Mouse (Mus musculus): ENCODE data around the gene Agmo. TPM values are rescaled to one million over a fixed set of nuclear protein-coding genes. Genes with fewer than 3 reads are reported as not detected.

Gene Agmo
- polyA plus RNA-seq (2015; fragmentation: Nextera tagmentation; extraction: Ambion mirVana), result 0.40 and 0.54 TPM in 2 replicates

DNA sequence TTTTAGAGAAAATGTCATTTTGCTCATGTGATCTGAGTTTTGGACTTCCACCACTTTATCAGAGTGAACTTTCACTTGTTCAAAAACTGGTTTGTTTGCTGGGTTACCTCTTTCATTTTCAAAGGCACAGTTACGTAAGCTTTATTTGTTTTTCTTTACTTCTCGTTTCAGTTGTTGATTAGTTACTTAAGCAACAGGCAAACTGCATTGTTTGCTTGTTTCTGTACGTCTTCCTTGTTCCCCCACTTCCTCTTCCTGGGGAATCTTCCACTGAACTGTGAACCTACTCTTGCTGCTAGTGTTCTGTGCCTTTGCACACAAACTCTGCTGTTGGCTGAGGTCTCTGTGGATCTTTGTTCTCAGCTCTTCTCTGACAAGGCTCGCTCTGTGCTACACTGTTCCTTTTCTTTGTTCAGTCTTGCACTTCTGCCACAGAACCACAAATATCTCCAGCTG lies at the start of gene Agmo:
TSS of gene Agmo (plus strand) at position 76 of the 456 bp plus-strand sequence.
- DNase-seq (ENCODE audit: low spot score), result no peak

GRCm38 (mm10) chr12:37231119-37231518 lies 10.3 kb upstream of the Agmo start:
- no peak for DNase-seq (ENCODE audit: low spot score)

GRCm38 (mm10) chr12:37240975-37241565 lies 371 bp upstream of the Agmo start:
- no peak for DNase-seq (ENCODE audit: low spot score)

DNA sequence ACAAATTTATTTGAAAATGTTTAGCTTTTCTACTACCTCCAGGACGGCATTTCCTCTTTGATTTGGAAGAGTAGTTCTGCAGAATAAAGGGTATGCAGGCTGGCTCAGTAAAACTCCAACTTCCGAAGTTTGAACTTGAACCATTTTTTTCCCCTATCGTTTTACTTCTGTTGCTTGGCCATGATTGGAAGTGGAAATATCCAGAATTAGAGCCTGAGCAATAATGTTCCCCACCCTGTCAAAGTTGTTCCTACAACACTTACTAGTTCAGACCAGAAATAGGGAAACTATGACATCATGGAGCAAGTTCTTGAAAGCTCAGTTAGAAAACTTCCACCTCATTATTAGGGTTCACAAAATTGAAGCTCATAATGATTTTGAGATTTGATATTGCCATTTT lies 1.0 kb downstream of the Agmo start:
- DNase-seq (ENCODE audit: low spot score), result no peak

DNA sequence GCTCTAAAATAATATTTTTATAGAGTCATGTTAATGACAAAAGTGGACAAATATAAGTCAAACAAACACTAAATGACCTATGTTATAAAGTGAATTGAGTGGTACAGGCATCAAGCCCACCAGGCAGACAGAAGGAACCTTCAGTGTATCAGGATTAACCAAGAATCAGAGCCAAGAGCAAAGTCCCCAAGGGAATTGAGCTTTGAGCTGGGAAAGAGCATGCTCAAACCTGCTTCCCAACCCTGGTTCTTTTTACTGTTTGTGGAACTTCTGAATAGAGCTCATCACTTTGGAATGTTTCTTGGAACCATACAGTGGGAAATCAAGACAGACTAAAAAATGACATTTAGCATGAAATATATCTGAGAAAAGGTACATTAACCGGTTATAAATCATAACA lies 3.4 kb downstream of the Agmo start:
- no peak for DNase-seq (ENCODE audit: low spot score)

DNA sequence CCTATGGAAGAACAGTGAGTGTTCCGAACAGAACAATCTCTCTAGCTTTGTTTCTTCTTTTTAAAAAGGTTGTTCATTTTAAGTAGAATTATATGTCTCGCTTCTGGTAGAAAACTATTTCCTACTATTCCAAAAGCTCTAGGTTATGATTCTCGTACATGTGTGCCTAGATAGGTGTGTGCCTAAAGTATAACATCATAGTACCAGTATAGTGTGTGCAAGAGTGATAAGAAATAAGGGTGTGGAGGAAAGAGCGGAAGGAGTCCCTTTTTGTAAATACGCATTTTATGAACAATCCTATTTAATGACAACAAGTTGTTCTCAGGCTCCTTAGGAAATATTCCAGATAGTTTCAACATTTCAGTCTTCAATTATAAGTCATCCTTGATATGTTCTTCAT lies 10.2 kb downstream of the Agmo start:
- no peak for DNase-seq (ENCODE audit: low spot score)

DNA sequence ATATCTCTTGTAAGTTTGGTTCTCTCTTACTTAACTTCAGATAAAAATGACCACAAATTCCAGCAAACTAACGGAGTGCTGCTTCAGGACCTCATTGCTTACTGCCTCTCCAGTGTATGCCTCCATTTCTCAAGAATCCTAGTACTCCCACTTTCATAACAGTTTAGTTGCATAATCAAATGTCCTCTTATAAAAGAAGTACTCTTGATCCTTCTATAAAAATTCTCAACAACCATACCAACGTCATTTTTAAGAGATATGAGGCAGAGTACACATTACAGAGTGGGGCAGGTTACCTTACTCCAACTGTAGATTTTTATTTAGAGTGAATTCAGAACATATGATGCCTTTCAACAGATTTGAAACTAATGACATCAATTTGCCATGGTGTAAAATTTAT lies 15.7 kb downstream of the Agmo start:
- no peak for DNase-seq (ENCODE audit: low spot score)

DNA sequence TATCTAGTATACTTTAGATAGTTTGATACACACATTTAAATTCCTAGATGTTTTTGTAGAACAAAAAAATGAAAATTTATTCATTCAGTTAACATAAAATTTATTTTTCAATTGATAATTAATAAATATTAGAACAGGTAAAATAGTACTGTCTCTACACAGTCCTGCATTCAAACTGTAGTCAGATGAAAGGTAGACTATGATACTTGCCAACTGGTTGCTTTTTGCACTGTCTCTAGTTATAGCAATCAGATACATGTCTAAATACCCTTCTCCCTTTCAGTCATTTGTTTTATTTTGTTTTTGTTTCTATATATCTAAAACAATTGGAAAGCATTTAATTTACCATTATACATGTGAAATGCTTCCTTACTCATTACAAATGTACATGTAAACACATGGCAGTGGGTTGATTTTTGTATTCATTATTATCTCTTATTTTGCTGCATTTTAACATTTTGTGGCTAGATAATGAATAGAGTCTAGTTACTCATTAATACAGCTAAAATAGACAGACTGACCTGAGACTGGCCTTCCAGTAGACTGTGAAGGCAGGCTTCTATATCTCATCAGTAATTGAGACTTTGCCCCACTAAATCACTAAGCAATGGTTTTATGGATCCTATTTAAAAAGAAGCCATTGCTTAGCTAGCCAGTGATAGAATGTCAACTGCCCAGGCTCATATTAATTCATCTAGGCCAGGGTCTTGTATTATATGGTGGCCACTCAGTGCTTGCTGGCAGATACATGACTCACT lies 18.5 kb downstream of the Agmo start:
- DNase-seq (ENCODE audit: low spot score), result no peak

DNA sequence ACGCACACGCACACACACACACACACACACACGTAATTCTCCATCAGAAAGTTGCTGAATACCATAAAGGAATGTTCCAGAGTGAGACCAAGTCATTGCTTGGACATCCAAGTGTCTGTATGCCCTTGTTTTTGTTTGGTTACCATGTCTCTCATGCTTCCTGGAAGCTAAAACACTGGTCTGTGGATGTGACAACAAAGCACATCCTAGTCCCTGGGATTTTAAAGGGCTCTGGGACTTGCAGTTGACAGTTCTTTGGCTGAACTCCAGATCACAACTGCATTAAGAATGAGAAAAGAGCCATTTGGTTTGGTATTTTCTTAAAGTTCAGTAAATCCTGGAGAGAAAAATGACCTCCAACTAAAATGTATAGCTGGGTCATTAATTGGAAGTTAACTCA lies 22.2 kb downstream of the Agmo start:
- DNase-seq (ENCODE audit: low spot score), result no peak

GRCm38 (mm10) chr12:37268636-37269152 lies 27.3 kb downstream of the Agmo start:
- DNase-seq (ENCODE audit: low spot score), result no peak

DNA sequence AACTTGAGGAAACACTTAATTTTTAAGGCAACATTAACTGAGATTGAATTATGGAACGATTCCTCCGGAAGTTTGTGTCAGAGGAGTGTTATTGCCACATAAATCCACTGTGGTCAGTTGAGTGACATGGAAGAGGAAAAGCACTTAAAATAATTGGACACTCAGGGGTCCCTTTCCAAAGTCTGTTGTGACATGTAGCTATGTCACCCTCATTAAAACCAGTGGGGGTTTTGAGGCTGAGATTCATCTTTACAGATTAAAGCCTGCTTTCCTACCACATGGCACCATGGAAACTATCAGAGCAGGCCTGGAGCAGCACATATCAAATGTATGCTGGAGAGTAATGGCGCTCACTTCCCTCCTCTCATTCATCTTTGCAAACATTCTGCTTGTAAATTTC lies 31.2 kb downstream of the Agmo start:
- DNase-seq (ENCODE audit: low spot score), result no peak

DNA sequence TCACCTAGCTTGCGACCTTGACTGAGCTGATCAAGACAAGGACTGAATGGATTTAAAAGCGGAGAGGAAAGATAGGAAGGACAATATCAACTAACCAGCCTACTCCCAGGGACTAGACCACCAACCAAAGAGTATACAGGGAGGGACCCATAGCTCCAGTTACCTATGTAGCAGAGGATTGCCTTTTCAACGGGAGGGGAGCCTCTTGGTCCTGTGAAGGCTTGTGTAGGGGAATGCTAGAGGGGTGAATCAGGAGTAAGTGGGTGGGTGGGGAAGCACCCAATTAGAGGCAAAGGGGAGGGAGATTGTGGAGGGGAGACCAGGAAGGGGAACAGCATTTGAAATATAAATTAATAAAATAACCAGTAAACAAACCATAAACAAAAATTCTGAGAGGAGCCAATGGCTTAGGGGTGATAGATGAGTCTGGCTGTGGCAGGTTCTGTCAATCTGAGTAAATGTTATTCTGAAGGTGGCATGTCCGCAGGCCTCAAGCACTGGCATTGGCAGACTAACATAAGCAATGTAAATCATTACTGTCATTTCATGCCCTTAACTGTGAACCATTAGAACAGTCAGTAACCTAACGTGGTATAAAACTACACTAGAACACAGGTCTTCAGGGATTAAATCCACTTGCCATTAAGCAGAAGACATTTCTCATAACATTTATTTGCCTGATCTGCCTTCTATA lies 32.7 kb downstream of the Agmo start:
- DNase-seq (ENCODE audit: low spot score), result no peak

GRCm38 (mm10) chr12:37274658-37275019 lies 33.2 kb downstream of the Agmo start:
- DNase-seq (ENCODE audit: low spot score), result no peak

- no peak for DNase-seq (ENCODE audit: low spot score)
These were observed 65.6 kb downstream of the Agmo start for GRCm38 (mm10) chr12:37306956-37307466.

- DNase-seq (ENCODE audit: low spot score), result no peak
These were observed 69.3 kb downstream of the Agmo start for GRCm38 (mm10) chr12:37310786-37311185.

GRCm38 (mm10) chr12:37322860-37323259 lies 81.4 kb downstream of the Agmo start:
- no peak for DNase-seq (ENCODE audit: low spot score)

DNA sequence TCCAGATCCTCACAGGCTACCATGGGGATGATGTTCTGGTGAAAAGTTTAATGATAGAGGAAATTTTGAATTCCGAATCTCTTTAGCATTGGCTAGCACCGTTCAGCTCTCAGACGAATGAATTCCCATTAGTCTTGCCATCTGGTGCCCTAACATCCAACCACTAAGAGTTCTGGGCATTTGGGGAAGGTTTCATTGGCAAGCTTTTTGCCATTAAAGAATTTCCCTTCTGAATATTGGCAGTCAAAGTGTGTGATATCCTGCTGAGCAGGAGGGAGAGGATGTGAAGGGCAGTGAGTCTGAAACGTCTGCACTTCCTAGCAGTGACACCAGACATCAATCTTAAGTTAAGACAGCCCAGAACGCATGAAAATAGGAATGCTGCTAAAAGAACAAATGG lies 93.5 kb downstream of the Agmo start:
- no peak for DNase-seq (ENCODE audit: low spot score)

DNA sequence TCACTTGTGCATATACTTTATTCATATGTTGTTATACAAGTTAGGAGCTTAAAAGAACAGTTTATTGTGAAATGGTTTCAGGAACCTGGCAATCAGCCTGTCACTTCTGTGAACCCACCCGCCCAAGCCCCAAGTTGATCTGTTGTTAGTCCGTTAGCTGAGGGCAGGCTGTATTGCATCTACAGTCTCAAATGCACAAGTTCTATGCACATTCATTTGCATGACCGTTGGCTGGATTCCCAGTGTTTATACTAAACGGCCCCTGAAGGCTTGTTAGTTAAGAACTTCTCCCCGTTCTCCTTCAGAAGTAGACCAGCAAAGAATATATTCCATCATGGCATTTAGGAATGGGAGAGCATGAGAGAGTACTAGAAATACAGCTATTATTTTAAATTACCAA lies 102.8 kb downstream of the Agmo start:
- no peak for DNase-seq (ENCODE audit: low spot score)

DNA sequence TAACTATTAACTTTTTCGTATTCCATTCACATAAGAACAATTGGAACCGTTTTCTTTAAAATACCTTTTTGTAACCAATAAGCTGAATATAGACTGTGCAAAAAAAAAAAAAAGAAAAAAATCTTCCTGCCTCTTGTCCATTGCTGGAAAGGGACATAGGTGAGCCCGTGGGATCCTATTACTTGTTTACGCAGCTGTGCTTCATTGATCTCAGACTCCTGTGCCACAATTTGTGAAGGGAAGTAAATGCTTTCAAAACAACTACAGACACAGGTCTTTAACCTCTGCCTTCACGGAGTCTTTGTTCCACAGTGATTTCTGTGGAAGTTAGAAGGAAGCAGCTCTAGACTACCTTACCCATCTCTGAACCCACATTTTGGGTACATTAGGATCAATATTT lies 104.3 kb downstream of the Agmo start:
- no peak for DNase-seq (ENCODE audit: low spot score)

DNA sequence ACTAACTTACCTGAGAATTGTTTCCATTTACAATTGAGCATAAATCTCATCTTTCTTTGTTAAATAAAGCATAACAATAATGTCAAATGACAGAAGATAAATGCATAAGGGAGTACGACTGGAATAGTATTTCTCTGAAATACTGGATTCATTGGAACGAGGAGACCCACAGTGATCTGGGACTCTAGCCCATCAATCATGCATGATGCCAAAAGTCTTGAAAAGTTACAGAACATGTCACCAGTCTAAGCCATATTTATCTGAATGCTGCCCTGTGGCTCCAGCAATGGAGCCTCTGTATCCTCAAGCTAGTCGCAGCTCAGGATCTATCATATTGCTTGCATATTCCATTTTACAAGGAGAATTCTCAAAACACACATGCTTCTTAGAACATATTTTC lies 150.9 kb downstream of the Agmo start:
- no peak for DNase-seq (ENCODE audit: low spot score)

DNA sequence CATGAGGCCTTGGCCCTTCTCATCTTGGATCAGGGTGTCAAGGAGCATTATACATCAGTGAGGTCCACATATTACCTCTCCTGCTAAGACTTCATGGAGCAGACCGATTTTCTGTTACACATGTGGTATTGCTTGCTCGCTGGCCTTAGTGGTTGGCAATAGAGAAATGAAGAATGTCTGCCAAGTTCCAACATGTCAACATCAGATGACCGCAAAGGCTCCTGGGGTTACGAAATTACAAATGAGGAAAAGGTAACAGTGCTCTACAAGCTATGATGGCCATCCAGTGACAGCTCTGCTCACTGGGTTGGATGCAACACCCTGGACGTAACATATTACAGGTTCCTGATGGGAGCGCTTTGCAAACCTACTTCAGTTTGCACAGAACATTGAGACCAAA lies 161.1 kb downstream of the Agmo start:
- DNase-seq (ENCODE audit: low spot score), result no peak

DNA sequence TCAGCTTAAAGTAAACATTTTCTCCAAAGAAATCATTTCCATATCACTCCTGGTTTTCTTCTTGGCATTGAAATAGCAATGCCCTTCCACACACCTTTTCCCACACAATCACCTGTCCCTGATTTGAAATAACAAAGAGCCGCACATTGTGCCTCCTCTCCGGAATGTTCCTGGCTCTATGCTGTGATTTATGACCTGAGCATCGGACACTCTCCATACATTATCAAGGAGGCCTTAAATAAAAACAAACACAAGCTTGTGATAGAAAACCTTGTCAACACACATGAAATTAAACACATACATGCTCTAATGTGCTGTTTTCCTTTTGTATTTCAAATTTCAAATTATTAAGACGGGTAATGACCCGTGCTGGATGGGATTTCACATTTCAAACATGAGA lies 184.9 kb downstream of the Agmo start:
- DNase-seq (ENCODE audit: low spot score), result no peak
